Comparison of ENCODE assay signal across 9 mouse cellular contexts in genomic region chr12:76190940-76191339, GRCm38 (mm10). TPM values are rescaled to one million over a fixed set of nuclear protein-coding genes. Genes with fewer than 3 reads are reported as not detected.
DNase-seq lines count a peak whose midpoint lies in the region; ATAC-seq lines count a peak whose summit lies in the region.
"Had no signal": no experiment of that assay in that cellular context is flagged by ENCODE, and none has a peak within 500 bp of the region (broad histone marks: within the 10 kb centered on the region; RNA-seq: fewer than 3 reads in every experiment).

No protein-coding gene starts in this region.

- no peak for DNase-seq in forebrain, embryonic 11.5 days (ENCODE audit: low spot score)
- DNase-seq in forebrain, embryonic 10.5 days (ENCODE audit: extremely low spot score, low spot score): no peak
- DNase-seq in 3T3-L1 (ENCODE audit: low read depth, low spot score): peak; percentile 87
- DNase-seq in yolk sac, embryonic 10.5 days (ENCODE audit: low spot score): no peak

- H3K27me3 ChIP-seq in forebrain, embryonic 11.5 days (ENCODE audit: control insufficient read depth, insufficient read depth, low read length): no peaks in the 10 kb centered on the region
- peaks cover 14% of the 10 kb centered on the region for H3K27me3 ChIP-seq in forebrain, embryonic 10.5 days (ENCODE audit: poor library complexity, severe bottlenecking)
- peaks cover 11% of the 10 kb centered on the region for H3K27me3 ChIP-seq in forebrain, embryonic 13.5 days
- no peaks in the 10 kb centered on the region for H3K27me3 ChIP-seq in kidney, embryonic 16.5 days (ENCODE audit: insufficient read depth, low read length)
- no peaks in the 10 kb centered on the region for H3K27me3 ChIP-seq in midbrain, embryonic 16.5 days (ENCODE audit: control insufficient read depth, insufficient read depth, low read depth, low read length)

- 55% methylated on average over 11 of the region's 11 CpGs for WGBS in forebrain, embryonic 11.5 days
- WGBS in forebrain, embryonic 10.5 days: 49% methylated on average over 11 of the region's 11 CpGs
- 48% methylated on average over 11 of the region's 11 CpGs for WGBS in forebrain, embryonic 13.5 days
- 41% methylated on average over 11 of the region's 11 CpGs for WGBS in kidney, embryonic 16.5 days
- 48% methylated on average over 11 of the region's 11 CpGs for WGBS in midbrain, embryonic 16.5 days

- H3K4me3 ChIP-seq in forebrain, embryonic 11.5 days (ENCODE audit: low read depth, low read length): no peak overlapping the region
- H3K4me3 ChIP-seq in forebrain, embryonic 10.5 days: no peak overlapping the region
- no peak overlapping the region for H3K4me3 ChIP-seq in forebrain, embryonic 13.5 days
- H3K4me3 ChIP-seq in kidney, embryonic 16.5 days (ENCODE audit: low read length): no peak overlapping the region
- no peak overlapping the region for H3K4me3 ChIP-seq in midbrain, embryonic 16.5 days (ENCODE audit: low read depth, low read length)

- peak; percentile 51; the same call in 1 of the 2 replicates for ATAC-seq in forebrain, embryonic 11.5 days (replicated peaks; ENCODE audit: low FRiP score)
- ATAC-seq in activated CD4-positive, CD25-positive, alpha-beta regulatory T cell, adult 4 months: peak; percentile 63
- ATAC-seq in forebrain, embryonic 13.5 days: peak; percentile 43; the same call in 1 of the 2 replicates
- ATAC-seq in kidney, embryonic 16.5 days (ENCODE audit: low FRiP score, low TSS enrichment): peak; percentile 55; the same call in 1 of the 2 replicates
- ATAC-seq in midbrain, embryonic 16.5 days: peak; percentile 45; the same call in 1 of the 2 replicates

- no peak overlapping the region for H3K27ac ChIP-seq in forebrain, embryonic 11.5 days (ENCODE audit: low read depth, low read length)
- H3K27ac ChIP-seq in forebrain, embryonic 10.5 days: no peak overlapping the region
- no peak overlapping the region for H3K27ac ChIP-seq in forebrain, embryonic 13.5 days
- no peak overlapping the region for H3K27ac ChIP-seq in kidney, embryonic 16.5 days (ENCODE audit: low read length)
- H3K27ac ChIP-seq in midbrain, embryonic 16.5 days (ENCODE audit: low read length): no peak overlapping the region

- H3K9me3 ChIP-seq in forebrain, embryonic 11.5 days (ENCODE audit: control insufficient read depth, low read length): no peaks in the 10 kb centered on the region
- H3K9me3 ChIP-seq in forebrain, embryonic 10.5 days: no peaks in the 10 kb centered on the region
- H3K9me3 ChIP-seq in forebrain, embryonic 13.5 days (replicated peaks): no peaks in the 10 kb centered on the region
- H3K9me3 ChIP-seq in kidney, embryonic 16.5 days (ENCODE audit: low read length): no peaks in the 10 kb centered on the region
- no peaks in the 10 kb centered on the region for H3K9me3 ChIP-seq in midbrain, embryonic 16.5 days (replicated peaks; ENCODE audit: control insufficient read depth, low read length, poor library complexity, severe bottlenecking)

- H3K9ac ChIP-seq in forebrain, embryonic 11.5 days (ENCODE audit: low read length): no peak overlapping the region
- H3K9ac ChIP-seq in forebrain, embryonic 13.5 days: no peak overlapping the region
- H3K9ac ChIP-seq in kidney, embryonic 16.5 days (replicated peaks; ENCODE audit: low read length): no peak overlapping the region
- H3K9ac ChIP-seq in midbrain, embryonic 16.5 days (ENCODE audit: low read depth, low read length): no peak overlapping the region

- H3K36me3 ChIP-seq in forebrain, embryonic 11.5 days (ENCODE audit: control insufficient read depth, insufficient read depth, low read length): no peaks in the 10 kb centered on the region
- no peaks in the 10 kb centered on the region for H3K36me3 ChIP-seq in forebrain, embryonic 10.5 days (replicated peaks)
- no peaks in the 10 kb centered on the region for H3K36me3 ChIP-seq in forebrain, embryonic 13.5 days (ENCODE audit: poor library complexity, severe bottlenecking)
- H3K36me3 ChIP-seq in kidney, embryonic 16.5 days (ENCODE audit: insufficient read depth, low read length): no peaks in the 10 kb centered on the region
- no peaks in the 10 kb centered on the region for H3K36me3 ChIP-seq in midbrain, embryonic 16.5 days (ENCODE audit: control insufficient read depth, insufficient read depth, low read length)

- H3K4me2 ChIP-seq in forebrain, embryonic 11.5 days (ENCODE audit: low read depth, low read length, severe bottlenecking): no peak overlapping the region
- no peak overlapping the region for H3K4me2 ChIP-seq in forebrain, embryonic 13.5 days
- no peak overlapping the region for H3K4me2 ChIP-seq in kidney, embryonic 16.5 days (replicated peaks; ENCODE audit: low read depth, low read length)
- H3K4me2 ChIP-seq in midbrain, embryonic 16.5 days (ENCODE audit: low read length): no peak overlapping the region

- H3K4me1 ChIP-seq in forebrain, embryonic 11.5 days (replicated peaks; ENCODE audit: control insufficient read depth, insufficient read depth, low read length): no peaks in the 10 kb centered on the region
- peaks cover 5% of the 10 kb centered on the region for H3K4me1 ChIP-seq in forebrain, embryonic 10.5 days
- peaks cover 3% of the 10 kb centered on the region for H3K4me1 ChIP-seq in forebrain, embryonic 13.5 days
- H3K4me1 ChIP-seq in kidney, embryonic 16.5 days (ENCODE audit: insufficient read depth, low read length): peaks cover 2% of the 10 kb centered on the region; the same call in 1 of the 2 replicates
- H3K4me1 ChIP-seq in midbrain, embryonic 16.5 days (ENCODE audit: control insufficient read depth, insufficient read depth, low read length): peaks cover 2% of the 10 kb centered on the region; the same call in 1 of the 2 replicates

RNA-seq across cellular contexts. Expression of gene Esr2, which starts 13.9 kb away (rescaled TPM):
- 0.05 and 0.31 TPM in 2 replicates for polyA plus RNA-seq in forebrain, embryonic 11.5 days (2014; fragmentation: Nextera tagmentation; extraction: Ambion mirVana)
- polyA plus RNA-seq in forebrain, embryonic 10.5 days (2016; fragmentation: Nextera tagmentation; extraction: Ambion mirVana): 0.10 and 0.47 TPM in 2 replicates
- not detected for polyA plus RNA-seq in activated CD4-positive, CD25-positive, alpha-beta regulatory T cell, adult 4 months (2017; shearing (Covaris generic))
- 0.05 and 0.12 TPM in 2 replicates for polyA plus RNA-seq in forebrain, embryonic 13.5 days (2015; fragmentation: Nextera tagmentation; extraction: Ambion mirVana)
- 0.51 and 0.63 TPM in 2 replicates for polyA plus RNA-seq in kidney, embryonic 16.5 days (2015; fragmentation: Nextera tagmentation; extraction: Ambion mirVana)
- 0.26 and 0.44 TPM in 2 replicates for polyA plus RNA-seq in midbrain, embryonic 16.5 days (2015; fragmentation: Nextera tagmentation; extraction: Ambion mirVana)

RNA-seq across cellular contexts. Expression of gene Tex21, which starts 55.6 kb away (rescaled TPM):
- polyA plus RNA-seq in forebrain, embryonic 11.5 days (2014; fragmentation: Nextera tagmentation; extraction: Ambion mirVana): not detected in 2 replicates
- not detected in 2 replicates for polyA plus RNA-seq in forebrain, embryonic 10.5 days (2016; fragmentation: Nextera tagmentation; extraction: Ambion mirVana)
- not detected for polyA plus RNA-seq in activated CD4-positive, CD25-positive, alpha-beta regulatory T cell, adult 4 months (2017; shearing (Covaris generic))
- polyA plus RNA-seq in forebrain, embryonic 13.5 days (2015; fragmentation: Nextera tagmentation; extraction: Ambion mirVana): not detected in 2 replicates
- 0.10 TPM in 1 of 2 replicates, not detected in the other for polyA plus RNA-seq in kidney, embryonic 16.5 days (2015; fragmentation: Nextera tagmentation; extraction: Ambion mirVana)
- not detected in 2 replicates for polyA plus RNA-seq in midbrain, embryonic 16.5 days (2015; fragmentation: Nextera tagmentation; extraction: Ambion mirVana)
- polyA plus RNA-seq: spleen, adult 2 months had no signal
